Mouse (Mus musculus) ovary, adult 18-20 months (tissue): ENCODE measurements around the gene Klf1.

Experiments
- DNase-seq: peaks from one replicate; pipeline ENCODE4 v3.0.0; 2022; ENCODE audit warnings: low spot score, mixed read lengths

The Klf1 gene

GRCm38 (mm10) chr8:84901752-84902151, at the start of gene Klf1:
Klf1 (plus strand) TSS chr8:84901928.
- DNase-seq: no peak

GRCm38 (mm10) chr8:84856434-84856833, 45.3 kb upstream of the Klf1 start:
- no peak for DNase-seq

GRCm38 (mm10) chr8:84856864-84857441, 44.8 kb upstream of the Klf1 start, which contains the start of gene Farsa:
Farsa (plus strand) TSS chr8:84856989.
- DNase-seq: peak; percentile 85

GRCm38 (mm10) chr8:84871376-84872308, 30.1 kb upstream of the Klf1 start, which contains the start of gene Syce2:
Syce2 (plus strand) TSS chr8:84872111.
- DNase-seq: peak; percentile 57

- DNase-seq: no peak
These were observed 29.3 kb upstream of the Klf1 start for GRCm38 (mm10) chr8:84872309-84872965.

- DNase-seq: no peak
These were observed 28.7 kb upstream of the Klf1 start for GRCm38 (mm10) chr8:84873016-84873415.

GRCm38 (mm10) chr8:84874339-84874738, 27.4 kb upstream of the Klf1 start:
- DNase-seq: no peak

GRCm38 (mm10) chr8:84877297-84878035, 24.3 kb upstream of the Klf1 start:
- no peak for DNase-seq

GRCm38 (mm10) chr8:84878915-84879314, 22.8 kb upstream of the Klf1 start:
- DNase-seq: no peak

- no peak for DNase-seq
These were observed 17.0 kb upstream of the Klf1 start for GRCm38 (mm10) chr8:84884728-84885127.

- no peak for DNase-seq
These were observed 13.4 kb upstream of the Klf1 start for GRCm38 (mm10) chr8:84888280-84888679.

- DNase-seq: no peak
These were observed 12.6 kb upstream of the Klf1 start for GRCm38 (mm10) chr8:84889141-84889540.

- no peak for DNase-seq
These were observed 8.6 kb upstream of the Klf1 start for GRCm38 (mm10) chr8:84892993-84893708.

GRCm38 (mm10) chr8:84893709-84894134, 8.0 kb upstream of the Klf1 start, which contains the start of gene Gcdh:
Gcdh (minus strand) TSS chr8:84893921.
- peak; percentile 93 for DNase-seq

- no peak for DNase-seq
These were observed 5.8 kb upstream of the Klf1 start for GRCm38 (mm10) chr8:84895963-84896362.

- no peak for DNase-seq
These were observed 657 bp upstream of the Klf1 start for GRCm38 (mm10) chr8:84901071-84901470.

GRCm38 (mm10) chr8:84902367-84902919, 715 bp downstream of the Klf1 start:
- no peak for DNase-seq

- peak; percentile 85 for DNase-seq
These were observed 1.4 kb downstream of the Klf1 start for GRCm38 (mm10) chr8:84902920-84903661.

GRCm38 (mm10) chr8:84904351-84904750, 2.6 kb downstream of the Klf1 start:
- DNase-seq: no peak

- no peak for DNase-seq
These were observed 5.3 kb downstream of the Klf1 start for GRCm38 (mm10) chr8:84907037-84907436.
